Mouse (Mus musculus) lung, adult 2 months (tissue): Measurements from ENCODE around the gene Gm17509.

Experiments used
- CTCF ChIP-seq: fragments of 200-500 bp; IDR thresholded peaks from 2 replicates; pipeline ENCODE4 v1.5.1; 2011; ENCODE audit warnings: mild to moderate bottlenecking, low read length, control low read depth; ENCODE audit not compliant: insufficient read depth
- POLR2A ChIP-seq: fragments of 200-500 bp; IDR thresholded peaks from 2 replicates; pipeline ENCODE4 v1.6.1; 2011; ENCODE audit warnings: low read depth, mild to moderate bottlenecking, control low read depth, low read length, borderline replicate concordance; ENCODE audit errors: extremely low read depth

GRCm38 (mm10) chr13:117267963-117268362 lies 47.1 kb upstream of the Gm17509 start:
- TF ChIP-seq POLR2A (no peak), CTCF (no peak)
